Mouse (Mus musculus): ENCODE results near the gene Dlgap5.

Dlgap5 gene

GRCm38 (mm10) chr14:47353240-47353639 lies 65.0 kb downstream of the Dlgap5 start:
- no peak for DNase-seq (ENCODE audit: low read depth, low spot score)

GRCm38 (mm10) chr14:47352272-47352671 lies 65.9 kb downstream of the Dlgap5 start:
- no peak for DNase-seq (ENCODE audit: low read depth, low spot score)

DNA sequence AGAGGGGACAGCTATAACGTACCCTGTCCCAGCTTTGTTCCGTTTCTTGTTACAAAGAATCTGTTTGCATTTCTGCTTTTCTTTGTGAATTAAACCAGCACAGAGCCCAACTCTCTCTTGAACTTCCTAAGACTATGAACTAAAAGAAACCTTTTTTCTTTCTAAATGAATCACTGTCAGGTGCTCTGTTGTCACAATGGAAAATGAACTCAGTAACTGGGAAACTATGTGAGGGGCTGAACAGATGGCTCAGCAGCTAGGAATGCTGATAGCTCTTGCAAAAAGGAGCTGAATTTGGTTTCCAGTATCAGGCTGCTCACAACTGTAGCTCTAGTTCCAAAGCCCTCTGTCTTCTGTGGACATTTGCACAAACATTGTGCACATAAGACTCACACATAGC lies 67.2 kb downstream of the Dlgap5 start:
- DNase-seq (ENCODE audit: low read depth, low spot score): no peak

- DNase-seq (ENCODE audit: low read depth, low spot score): no peak
These were observed 71.5 kb downstream of the Dlgap5 start for GRCm38 (mm10) chr14:47346715-47347114.

GRCm38 (mm10) chr14:47341811-47342291 lies 76.4 kb downstream of the Dlgap5 start:
- DNase-seq (ENCODE audit: low read depth, low spot score): peak; percentile 23

DNA sequence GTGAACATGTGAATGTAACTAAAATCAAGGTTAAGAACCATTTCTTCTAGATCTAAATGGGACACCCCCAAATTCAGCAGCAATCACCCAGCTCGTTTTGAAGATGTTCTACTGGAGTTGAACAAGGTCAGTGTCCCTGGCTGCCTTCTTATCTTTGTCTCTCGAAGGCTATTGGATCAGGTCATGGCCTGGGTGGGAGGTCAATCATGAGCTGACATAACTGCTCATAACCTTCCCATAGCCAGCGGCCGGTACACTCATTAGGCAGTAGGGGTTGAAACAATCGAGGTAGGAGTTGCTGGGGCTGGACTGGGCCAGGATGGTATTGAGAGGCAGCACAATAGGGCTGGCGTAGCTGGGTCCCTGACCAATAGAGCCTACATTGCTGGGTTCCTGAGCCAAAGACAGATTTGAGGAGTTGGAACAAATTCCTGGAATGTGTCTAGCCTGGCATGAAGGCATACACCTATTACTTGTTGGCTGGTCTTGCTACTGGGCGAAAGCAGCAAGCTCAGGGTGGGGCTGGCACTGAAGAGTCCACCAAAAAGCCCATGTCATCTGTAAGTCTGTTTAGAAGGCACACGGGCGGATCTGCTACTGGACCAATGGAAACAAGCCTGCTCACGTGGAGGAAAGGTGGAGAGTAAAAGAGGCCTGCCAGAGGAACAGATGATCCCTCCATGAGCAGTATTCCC lies 77.8 kb downstream of the Dlgap5 start:
- DNase-seq (ENCODE audit: low read depth, low spot score): no peak
